In the genomic region with DNA sequence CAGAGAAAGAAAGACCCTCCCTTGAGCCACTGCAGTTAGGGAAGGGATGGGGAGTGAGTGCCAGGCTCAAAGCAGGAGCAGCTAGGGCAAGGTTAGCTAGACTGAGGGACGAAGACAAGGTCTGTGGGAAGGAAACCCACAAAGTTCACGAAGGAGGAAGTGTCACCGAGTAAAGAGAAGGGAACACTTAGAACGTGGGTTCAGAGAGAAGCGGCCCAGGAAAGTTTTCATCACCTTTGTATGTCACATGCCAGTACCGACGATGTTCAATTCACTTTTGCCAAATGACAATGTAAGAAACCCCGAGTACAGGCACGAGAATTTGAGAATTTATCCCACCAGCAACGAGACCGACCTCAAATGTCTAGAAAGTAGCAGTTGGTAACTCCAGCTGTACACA, we compare ENCODE assay signal across 16 mouse cellular contexts. TPM values are rescaled to one million over a fixed set of nuclear protein-coding genes. Genes with fewer than 3 reads are reported as not detected.
DNase-seq lines count a peak whose midpoint lies in the region; ATAC-seq lines count a peak whose summit lies in the region.
"Had no signal": no experiment of that assay in that cellular context is flagged by ENCODE, and none has a peak within 500 bp of the region (broad histone marks: within the 10 kb centered on the region; RNA-seq: fewer than 3 reads in every experiment).

No protein-coding gene starts in this region.

- DNase-seq in kidney, adult 9 months: no peak
- DNase-seq in B cell, adult 2 months: peak; percentile 56
- DNase-seq in retina, postnatal 1 day: no peak
- DNase-seq in lung, postnatal 10 days: no peak
- no peak for DNase-seq in heart, postnatal 4 days
- DNase-seq: cerebellum, adult 9-10 months; heart, postnatal 10 days; kidney, adult 2 months; lung, postnatal 4 days; thymus, postnatal 36 days had no signal

- no peak overlapping the region for H3K4me3 ChIP-seq in kidney, embryonic 16.5 days (ENCODE audit: low read length)
- H3K4me3 ChIP-seq: neural tube, embryonic 15.5 days; stomach, embryonic 15.5 days had no signal

- H3K4me2 ChIP-seq in kidney, embryonic 16.5 days (replicated peaks; ENCODE audit: low read depth, low read length): 0 out of 2 replicates have a peak overlapping the region, but pooled peaks have one; percentile 1
- H3K4me2 ChIP-seq: neural tube, embryonic 15.5 days; stomach, embryonic 15.5 days had no signal

- peaks cover 14% of the 10 kb centered on the region for H3K4me1 ChIP-seq in kidney, embryonic 16.5 days (ENCODE audit: insufficient read depth, low read length)
- H3K4me1 ChIP-seq: stomach, embryonic 15.5 days had no signal

- H3K27ac ChIP-seq in kidney, embryonic 16.5 days (ENCODE audit: low read length): no peak overlapping the region
- H3K27ac ChIP-seq: hindbrain, postnatal 0 days; neural tube, embryonic 15.5 days; stomach, embryonic 15.5 days had no signal

- WGBS in kidney, embryonic 16.5 days: 42% methylated on average over 11 of the region's 11 CpGs

- peaks cover 5% of the 10 kb centered on the region; the same call in 1 of the 2 replicates for H3K9me3 ChIP-seq in kidney, embryonic 16.5 days (ENCODE audit: low read length)
- H3K9me3 ChIP-seq: neural tube, embryonic 15.5 days; stomach, embryonic 15.5 days had no signal

- H3K9ac ChIP-seq in kidney, embryonic 16.5 days (replicated peaks; ENCODE audit: low read length): no peak overlapping the region
- H3K9ac ChIP-seq: neural tube, embryonic 15.5 days; stomach, embryonic 15.5 days had no signal

- H3K27me3 ChIP-seq in kidney, embryonic 16.5 days (ENCODE audit: insufficient read depth, low read length): no peaks in the 10 kb centered on the region
- H3K27me3 ChIP-seq: neural tube, embryonic 15.5 days; stomach, embryonic 15.5 days had no signal

- H3K36me3 ChIP-seq in kidney, embryonic 16.5 days (ENCODE audit: insufficient read depth, low read length): no peaks in the 10 kb centered on the region
- H3K36me3 ChIP-seq: neural tube, embryonic 15.5 days; stomach, embryonic 15.5 days had no signal

- no peak for ATAC-seq in kidney, embryonic 16.5 days (ENCODE audit: low FRiP score, low TSS enrichment)
- peak; percentile 75 for ATAC-seq in common myeloid progenitor, adult 5-6 weeks (replicated peaks; ENCODE audit: low read depth, poor library complexity, severe bottlenecking)
- 0 out of 2 replicates have a peak, but pooled peaks have one; percentile 27 for ATAC-seq in megakaryocyte-erythroid progenitor cell, adult 5-6 weeks (replicated peaks; ENCODE audit: low FRiP score, low TSS enrichment, poor library complexity, severe bottlenecking)
- ATAC-seq: hindbrain, postnatal 0 days had no signal

RNA-seq across cellular contexts. Expression of a gene that starts 12.1 kb away (rescaled TPM):
- polyA plus RNA-seq in kidney, embryonic 16.5 days (2015; fragmentation: Nextera tagmentation; extraction: Ambion mirVana): 208 and 218 TPM in 2 replicates
- 97.8 and 138 TPM in 2 replicates for total RNA-seq in common myeloid progenitor, adult 5-6 weeks (2017)
- total RNA-seq in megakaryocyte-erythroid progenitor cell, adult 5-6 weeks (2014; fragmentation: Nextera tagmentation): 59.3 and 76.3 TPM in 2 replicates
- 74.4 and 83.8 TPM in 2 replicates for total RNA-seq in megakaryocyte-erythroid progenitor cell, adult 5-6 weeks (2017)
- total RNA-seq in heart, postnatal 4 days (2021): 10 to 100 TPM; 80.8 to 82.8 TPM

RNA-seq across cellular contexts. Expression of a gene that starts 12.7 kb away (rescaled TPM):
- polyA plus RNA-seq in kidney, embryonic 16.5 days (2015; fragmentation: Nextera tagmentation; extraction: Ambion mirVana): 0.95 and 1.3 TPM in 2 replicates
- 11.9 and 16.8 TPM in 2 replicates for total RNA-seq in common myeloid progenitor, adult 5-6 weeks (2017)
- 8.1 and 8.8 TPM in 2 replicates for total RNA-seq in megakaryocyte-erythroid progenitor cell, adult 5-6 weeks (2014; fragmentation: Nextera tagmentation)
- total RNA-seq in megakaryocyte-erythroid progenitor cell, adult 5-6 weeks (2017): 5.9 and 8.6 TPM in 2 replicates
- 1 to 10 TPM; 2.0 to 2.4 TPM for total RNA-seq in heart, postnatal 4 days (2021)
- total RNA-seq: hindbrain, postnatal 0 days had no signal

RNA-seq across cellular contexts. Expression of a gene that starts 37.6 kb away (rescaled TPM):
- 45.1 and 54.1 TPM in 2 replicates for polyA plus RNA-seq in kidney, embryonic 16.5 days (2015; fragmentation: Nextera tagmentation; extraction: Ambion mirVana)
- total RNA-seq in common myeloid progenitor, adult 5-6 weeks (2017): 97.9 and 108 TPM in 2 replicates
- total RNA-seq in megakaryocyte-erythroid progenitor cell, adult 5-6 weeks (2014; fragmentation: Nextera tagmentation): 85.9 and 124 TPM in 2 replicates
- 101 and 109 TPM in 2 replicates for total RNA-seq in megakaryocyte-erythroid progenitor cell, adult 5-6 weeks (2017)
- total RNA-seq in heart, postnatal 4 days (2021): 1 to 10 TPM; 9.1 to 9.8 TPM

Comparison
In these comparisons a context has a peak if more than half of its experiments do, and no peak if none do; other contexts are left out.
1. DNase-seq: peak in B cell, adult 2 months (2 of 2); none in kidney, adult 9 months (single experiment), retina, postnatal 1 day (single experiment), lung, postnatal 10 days (single experiment) and heart, postnatal 4 days (single experiment).